Mouse (Mus musculus) adrenal gland, postnatal 10 days (tissue): ENCODE results near the gene Praf2. TPM values are rescaled to one million over a fixed set of nuclear protein-coding genes. Genes with fewer than 3 reads are reported as not detected.

Source experiments
- DNase-seq: peaks from one replicate; pipeline ENCODE4 v3.0.0; 2021; ENCODE audit warnings: mixed read lengths
- total RNA-seq, 2 experiments: library from RNA; stranded (reverse); gene quantifications; 2 replicates each; pipeline ENCODE4 v1.2.3; 2021

Praf2 gene
- total RNA-seq, 2 experiments from 2014 or later, result 12.3 to 13.9 TPM

DNA sequence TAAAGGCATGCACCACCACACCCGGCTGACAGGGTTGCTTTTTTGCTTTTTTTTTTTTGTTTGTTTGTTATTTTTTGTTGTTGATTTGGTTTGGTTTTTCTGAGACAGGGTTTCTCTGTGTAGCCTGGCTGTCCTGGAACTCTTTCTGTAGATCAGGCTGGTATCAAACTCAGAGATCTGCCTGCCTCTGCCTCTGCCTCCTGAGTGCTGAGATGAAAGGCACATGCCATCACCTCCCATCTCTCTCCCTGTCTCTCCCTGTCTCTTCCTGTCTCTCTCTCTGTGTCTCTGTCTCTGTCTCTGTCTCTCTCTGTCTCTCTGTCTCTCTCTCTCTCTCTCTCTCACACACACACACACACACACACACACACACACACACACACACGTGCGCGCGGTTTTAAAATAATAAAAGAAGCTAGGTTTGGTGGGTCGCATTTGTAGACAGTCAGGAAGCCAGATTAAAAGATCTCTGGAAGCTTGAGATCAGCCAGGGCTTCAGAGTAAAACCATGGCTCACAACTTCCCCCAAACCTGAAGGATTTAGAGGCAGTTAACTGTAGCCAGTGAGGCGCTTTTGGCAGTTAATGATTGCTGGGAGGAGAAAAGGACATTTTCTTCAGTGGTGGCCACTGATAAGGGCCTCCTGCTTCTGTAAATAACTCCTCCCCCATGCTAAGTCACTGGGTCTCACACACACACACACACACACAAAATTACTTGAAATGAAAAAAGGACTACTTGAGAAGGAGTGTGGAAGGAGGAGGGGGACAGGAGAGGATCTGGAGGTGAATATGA is 50.4 kb downstream of the Praf2 start:
- no peak for DNase-seq

DNA sequence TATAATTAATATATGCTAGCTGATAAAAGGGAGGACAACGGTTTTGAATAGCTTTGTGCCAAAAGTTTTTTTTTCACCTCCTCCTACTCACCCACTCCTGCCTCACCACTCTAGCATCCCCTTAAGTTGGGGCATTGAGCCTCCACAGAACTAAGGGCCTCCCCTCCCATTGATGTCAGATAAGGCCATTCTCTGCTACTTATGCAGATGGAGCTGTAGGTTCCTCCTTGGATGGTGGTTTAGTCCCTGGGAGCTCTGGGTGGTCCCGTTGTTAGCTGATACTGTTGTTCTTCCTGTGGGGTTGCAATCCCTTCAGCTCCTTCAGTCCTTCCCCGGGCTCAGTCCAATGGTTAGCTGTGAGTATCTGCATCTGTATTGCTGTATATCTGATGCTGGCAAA is 51.1 kb downstream of the Praf2 start:
- DNase-seq, result no peak

Other genes with a start within 250 kb of the Praf2 start
- gene Foxp3, start 154.8 kb upstream of the Praf2 start, total RNA-seq, result under 1 TPM; 0.30 to 0.45 TPM
- 1 to 10 TPM; 3.2 to 3.5 TPM for gene Ppp1r3f, start 154.2 kb upstream of the Praf2 start, total RNA-seq
- 10 to 100 TPM; 17.8 to 20.1 TPM for gene Ccdc22, start 122.9 kb upstream of the Praf2 start, total RNA-seq
- not detected for gene Cacna1f, start 121.4 kb upstream of the Praf2 start, total RNA-seq
- gene Syp, start 90.0 kb upstream of the Praf2 start, total RNA-seq, result 10 to 100 TPM; 44.4 to 58.6 TPM
- gene Prickle3, start 71.2 kb upstream of the Praf2 start, total RNA-seq, result 10 to 100 TPM in 1 of 2 experiments, 1 to 10 TPM in 1; 9.2 to 18.0 TPM
- 10 to 100 TPM; 71.5 to 72.6 TPM for gene Plp2, start 57.0 kb upstream of the Praf2 start, total RNA-seq
- 1 to 10 TPM; 5.3 to 5.8 TPM for gene Magix, start 47.2 kb upstream of the Praf2 start, total RNA-seq
- 10 to 100 TPM; 38.0 to 40.1 TPM for gene Gpkow, start 31.3 kb upstream of the Praf2 start, total RNA-seq
- gene Wdr45, start 14.1 kb upstream of the Praf2 start, total RNA-seq, result 10 to 100 TPM; 57.2 to 57.5 TPM
- not detected for gene Gm45208, start 6.2 kb upstream of the Praf2 start, total RNA-seq
- gene Ccdc120, start 22.5 kb downstream of the Praf2 start, total RNA-seq, result 1 to 10 TPM; 5.2 to 6.9 TPM
- gene Tfe3, start 34.1 kb downstream of the Praf2 start, total RNA-seq, result 10 to 100 TPM; 35.7 to 39.3 TPM
- 10 to 100 TPM; 34.2 to 48.2 TPM for gene Gripap1, start 61.3 kb downstream of the Praf2 start, total RNA-seq
- gene Kcnd1, start 93.8 kb downstream of the Praf2 start, total RNA-seq, result 1 to 10 TPM; 1.2 to 2.1 TPM
- gene Otud5, start 112.9 kb downstream of the Praf2 start, total RNA-seq, result 10 to 100 TPM; 49.6 to 54.7 TPM
- 1 to 10 TPM; 6.2 to 9.2 TPM for gene Pim2, start 149.8 kb downstream of the Praf2 start, total RNA-seq
- gene Slc35a2, start 155.6 kb downstream of the Praf2 start, total RNA-seq, result 10 to 100 TPM; 23.2 to 27.0 TPM
- gene Pqbp1, start 170.8 kb downstream of the Praf2 start, total RNA-seq, result 10 to 100 TPM; 66.3 to 79.2 TPM
- 10 to 100 TPM; 88.3 to 94.3 TPM for gene Timm17b, start 170.9 kb downstream of the Praf2 start, total RNA-seq
- gene Gm10491, start 179.4 kb downstream of the Praf2 start, total RNA-seq, result not detected
- gene Gm10490, start 181.1 kb downstream of the Praf2 start, total RNA-seq, result not detected
- gene Pcsk1n, start 191.4 kb downstream of the Praf2 start, total RNA-seq, result 10 to 100 TPM; 37.3 to 41.2 TPM
- not detected for gene Eras, start 200.2 kb downstream of the Praf2 start, total RNA-seq
- gene Hdac6, start 219.4 kb downstream of the Praf2 start, total RNA-seq, result 10 to 100 TPM; 17.9 to 19.2 TPM
- gene Gata1, start 249.6 kb downstream of the Praf2 start, total RNA-seq, result 1 to 10 TPM; 1.2 to 2.5 TPM